Mouse (Mus musculus) Patski (cell line): ENCODE results near the gene Nat8f4. TPM values are rescaled to one million over a fixed set of nuclear protein-coding genes. Genes with fewer than 3 reads are reported as not detected.
"Not testable (repeated sequence)": the region's sequence is repeated elsewhere in the genome, so short reads cannot be mapped to it uniquely, and the experiment has no call there.

ENCODE experiments used
- ATAC-seq: fragments of 100-300 bp; one replicate; pipeline ENCODE4 v1.8.0; 2021
- CTCF ChIA-PET: fragments of 350-600 bp; sonication (Branson Sonifier 250); formaldehyde crosslinking; loops from one replicate; lab custom pipeline; 2022; ENCODE audit warnings: inconsistent platforms; lab: Charles Lee
- POLR2A ChIA-PET: fragments of 350-600 bp; sonication (Branson Sonifier 250); formaldehyde crosslinking; loops from one replicate; lab custom pipeline; 2022; ENCODE audit warnings: antibody characterized with exemption, inconsistent platforms; lab: Charles Lee
- DNase-seq: peaks from one replicate; pipeline ENCODE4 v3.0.0-alpha.2; 2011; ENCODE audit warnings: low read depth, low spot score
- H3K27me3 ChIP-seq: fragments of 371-371 bp; one replicate; pipeline ENCODE4 v1.5.1; 2021
- CTCF ChIP-seq: fragments of 100-300 bp; IDR thresholded peaks from one replicate; pipeline ENCODE4 v1.5.1; 2021
- in situ Hi-C: fragments of 300-500 bp; cut with MboI; formaldehyde crosslinking; loops from 3 replicates; pipeline ENCODE4 v1.11.1; 2018; ENCODE audit warnings: low pct_unique_long_range_greater_than_20kb, mixed read lengths
- polyA plus RNA-seq: library from polyadenylated mRNA; unstranded; gene quantifications from one replicate; pipeline ENCODE4 v1.2.3, GENCODE M21; 2021

Gene Nat8f4
- polyA plus RNA-seq, result 0.27 TPM

GRCm38 (mm10) chr6:85904642-85905061 is at the start of gene Nat8f4:
Nat8f4 (minus strand) TSS chr6:85904884.
- ATAC-seq, POLR2A ChIA-PET, DNase-seq, CTCF ChIA-PET, H3K27me3 ChIP-seq, in situ Hi-C loops: not testable (repeated sequence)
- TF ChIP-seq CTCF, result peak; percentile 82

- no peaks in the 10 kb centered on the region for H3K27me3 ChIP-seq
- in situ Hi-C loops, result no loop called here
- POLR2A ChIA-PET, result no interaction called here
- no peak for DNase-seq
- CTCF ChIA-PET, result interaction anchor here (1.2 to 1.5 kb wide), 2 partner anchors 10 to 56 kb away, joined by 3 to 4 read pairs; no protein-coding TSS in a partner anchor
- TF ChIP-seq CTCF, result no peak
- no peak for ATAC-seq
Observed at GRCm38 (mm10) chr6:85948549-85948948, 43.9 kb upstream of the Nat8f4 start.

- H3K27me3 ChIP-seq, result no peaks in the 10 kb centered on the region
- ATAC-seq, result no peak
- no peak for DNase-seq
- POLR2A ChIA-PET, result no interaction called here
- no peak for TF ChIP-seq CTCF
- CTCF ChIA-PET, result interaction anchor here (0.9 kb wide), 1 partner anchor 16 kb away, joined by 3 read pairs; no protein-coding TSS in a partner anchor
- in situ Hi-C loops, result no loop called here
Observed at GRCm38 (mm10) chr6:85942469-85942868, 37.8 kb upstream of the Nat8f4 start.

GRCm38 (mm10) chr6:85938701-85939100 is 34.0 kb upstream of the Nat8f4 start:
- CTCF ChIA-PET, result interaction anchor here (1.2 kb wide), 2 partner anchors 11 to 66 kb away, joined by 3 read pairs; no protein-coding TSS in a partner anchor

GRCm38 (mm10) chr6:85936508-85937465 is 32.1 kb upstream of the Nat8f4 start:
- TF ChIP-seq CTCF, result peak; percentile 99
- POLR2A ChIA-PET, result interaction anchor here (1.6 kb wide), 1 partner anchor 21 kb away, joined by 3 read pairs; no protein-coding TSS in a partner anchor
- ATAC-seq, result peak; percentile 89
- DNase-seq, H3K27me3 ChIP-seq, in situ Hi-C loops: not testable (repeated sequence)
- CTCF ChIA-PET, result interaction anchor here (0.6 to 2.1 kb wide), 3 partner anchors 11 to 28 kb away, joined by 3 to 15 read pairs (median 3); partner anchors contain the start of gene Nat8f1

More at GRCm38 (mm10) chr6:85938701-85939100, 34.0 kb upstream of the Nat8f4 start:
- ATAC-seq (no peak), DNase-seq (no peak)
- POLR2A ChIA-PET, result no interaction called here
- no peak for TF ChIP-seq CTCF
- no peaks in the 10 kb centered on the region for H3K27me3 ChIP-seq
- in situ Hi-C loops, result no loop called here

GRCm38 (mm10) chr6:85935646-85936045 is 31.0 kb upstream of the Nat8f4 start:
- no peak for DNase-seq
- no peaks in the 10 kb centered on the region for H3K27me3 ChIP-seq
- TF ChIP-seq CTCF, result peak; percentile 19
- in situ Hi-C loops, result no loop called here
- ATAC-seq, result no peak
- ChIA-PET POLR2A (interaction anchor here (1.6 kb wide), 1 partner anchor 20 kb away, joined by 3 read pairs; no protein-coding TSS in a partner anchor), CTCF (interaction anchor here (0.7 to 2.1 kb wide), 4 partner anchors 12 to 429 kb away, joined by 3 to 15 read pairs (median 3); partner anchors contain the start of gene Nat8f1)

GRCm38 (mm10) chr6:85934047-85934446 is 29.4 kb upstream of the Nat8f4 start:
- ChIA-PET CTCF (interaction anchor here (1.2 kb wide), 1 partner anchor 13 kb away, joined by 3 read pairs; no protein-coding TSS in a partner anchor), POLR2A (no interaction called here)
- no peak for TF ChIP-seq CTCF
- DNase-seq, result no peak
- in situ Hi-C loops, result no loop called here
- no peak for ATAC-seq
- no peaks in the 10 kb centered on the region for H3K27me3 ChIP-seq

- ATAC-seq (no peak), DNase-seq (no peak)
- ChIA-PET POLR2A (interaction anchor here (0.7 kb wide), 1 partner anchor 8 kb away, joined by 3 read pairs; no protein-coding TSS in a partner anchor), CTCF (no interaction called here)
- in situ Hi-C loops, result no loop called here
- TF ChIP-seq CTCF, result no peak
- no peaks in the 10 kb centered on the region for H3K27me3 ChIP-seq
Observed at GRCm38 (mm10) chr6:85929312-85929711, 24.6 kb upstream of the Nat8f4 start.

GRCm38 (mm10) chr6:85927476-85928464 is 23.1 kb upstream of the Nat8f4 start:
- no peak for ATAC-seq
- ChIA-PET CTCF (no interaction called here), POLR2A (no interaction called here)

GRCm38 (mm10) chr6:85926709-85927108 is 22.0 kb upstream of the Nat8f4 start:
- CTCF ChIA-PET, result no interaction called here
- DNase-seq, result no peak
- no peak for TF ChIP-seq CTCF

More at GRCm38 (mm10) chr6:85927476-85928464, 23.1 kb upstream of the Nat8f4 start:
- no peak for TF ChIP-seq CTCF
- in situ Hi-C loops, result no loop called here
- no peaks in the 10 kb centered on the region for H3K27me3 ChIP-seq
- DNase-seq, result no peak

More at GRCm38 (mm10) chr6:85926709-85927108, 22.0 kb upstream of the Nat8f4 start:
- ATAC-seq, result no peak
- in situ Hi-C loops, result no loop called here
- POLR2A ChIA-PET, result no interaction called here
- H3K27me3 ChIP-seq, result no peaks in the 10 kb centered on the region
